Mouse (Mus musculus): ENCODE measurements around the gene Slc26a1. TPM values are rescaled to one million over a fixed set of nuclear protein-coding genes. Genes with fewer than 3 reads are reported as not detected.

The Slc26a1 gene
- polyA plus RNA-seq, 1 experiment from 2014 or later = 3.6 TPM

DNA sequence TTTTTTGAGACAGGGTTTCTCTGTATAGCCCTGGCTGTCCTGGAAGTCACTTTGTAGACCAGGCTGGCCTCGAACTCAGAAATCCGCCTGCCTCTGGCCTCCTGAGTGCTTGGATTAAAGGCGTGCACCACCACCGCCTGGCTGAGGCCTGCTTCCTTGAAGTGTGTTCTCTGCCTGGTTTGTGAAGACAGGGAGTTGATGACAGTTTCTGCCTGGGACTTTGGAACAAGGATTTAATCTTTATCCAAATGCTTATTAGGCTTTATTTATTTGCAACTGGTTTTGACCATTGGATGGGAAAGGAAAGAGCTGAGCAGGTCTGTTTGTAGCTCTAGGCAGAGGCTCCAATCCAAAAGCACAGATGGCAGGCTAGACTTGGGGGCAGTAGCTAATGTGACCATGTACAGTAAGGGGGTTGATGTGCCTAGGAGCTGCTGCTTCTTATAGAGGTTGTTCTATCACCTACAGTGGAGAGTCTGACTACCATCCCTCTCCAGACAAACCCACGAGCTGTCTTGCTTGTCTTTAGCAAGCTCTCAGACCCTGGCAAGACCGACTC, 3.0 kb upstream of the Slc26a1 start:
- Histone ChIP-seq H3K27ac (replicated peaks; ENCODE audit: low read depth, low read length) (0 out of 2 replicates have a peak overlapping the region, but pooled peaks have one; percentile 89), H3K9ac (replicated peaks; ENCODE audit: low read length) (no peak overlapping the region)
- WGBS = 88% methylated on average over 6 of the region's 6 CpGs

DNA sequence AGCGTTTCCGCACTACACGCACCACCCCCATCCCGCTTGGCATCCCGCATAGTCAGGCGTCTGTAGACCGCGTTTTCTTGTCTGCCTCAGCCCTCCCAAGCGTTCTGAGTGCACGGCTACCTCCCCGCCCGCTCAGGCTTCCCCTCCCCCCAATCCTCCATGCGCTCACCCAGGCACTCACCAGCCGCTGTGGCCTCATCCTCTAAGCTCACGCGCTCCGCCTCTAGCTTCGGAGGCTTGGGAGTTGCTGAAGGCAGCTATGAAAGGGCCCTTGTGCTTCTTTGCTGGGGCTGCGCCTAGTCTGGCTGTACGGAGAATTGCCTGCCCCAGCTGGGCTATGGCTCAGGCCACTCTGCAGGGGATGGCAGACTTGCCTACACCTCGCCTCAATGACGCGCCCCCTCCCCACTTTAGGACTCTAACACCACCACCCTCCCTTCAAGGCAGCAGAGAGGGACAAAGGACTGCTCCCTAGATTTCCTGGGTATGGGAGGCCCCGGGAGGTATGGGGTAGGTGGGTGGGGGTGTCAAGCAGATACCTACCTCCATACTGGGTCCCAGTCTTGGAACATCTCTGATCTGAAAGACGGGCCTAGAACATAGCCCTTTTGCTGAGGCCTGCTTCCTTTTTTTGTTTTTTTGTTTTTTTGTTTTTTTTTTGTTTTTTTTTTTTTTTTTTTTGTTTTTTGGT, 2.4 kb upstream of the Slc26a1 start:
- Histone ChIP-seq H3K27ac (replicated peaks; ENCODE audit: low read depth, low read length) (peak overlapping the region; percentile 89), H3K9me3 (ENCODE audit: control insufficient read depth, low read length) (no peaks in the 10 kb centered on the region), H3K36me3 (ENCODE audit: control insufficient read depth, insufficient read depth, low read length) (no peaks in the 10 kb centered on the region), H3K4me3 (replicated peaks; ENCODE audit: low read depth, low read length) (peak overlapping the region; percentile 34), H3K27me3 (ENCODE audit: control insufficient read depth, insufficient read depth, low read length) (no peaks in the 10 kb centered on the region), H3K4me2 (ENCODE audit: low read length) (peak overlapping the region; percentile 57), H3K9ac (replicated peaks; ENCODE audit: low read length) (peak overlapping the region; percentile 46), H3K4me1 (ENCODE audit: control insufficient read depth, insufficient read depth, low read length) (peaks cover 17% of the 10 kb centered on the region; the same call in 1 of the 2 replicates)
- WGBS = 2% methylated on average over 25 of the region's 25 CpGs
- peak; percentile 90 for DNase-seq
- peak; percentile 86 for ATAC-seq (ENCODE audit: low FRiP score, low TSS enrichment)

More for the DNA sequence above, 3.0 kb upstream of the Slc26a1 start:
- H3K4me1 ChIP-seq (ENCODE audit: control insufficient read depth, insufficient read depth, low read length) = peaks cover 17% of the 10 kb centered on the region; the same call in 1 of the 2 replicates
- no peak overlapping the region; the same call in 1 of the 2 replicates for H3K4me2 ChIP-seq (ENCODE audit: low read length)
- DNase-seq = no peak
- no peaks in the 10 kb centered on the region for H3K9me3 ChIP-seq (ENCODE audit: control insufficient read depth, low read length)
- no peaks in the 10 kb centered on the region for H3K36me3 ChIP-seq (ENCODE audit: control insufficient read depth, insufficient read depth, low read length)
- no peaks in the 10 kb centered on the region for H3K27me3 ChIP-seq (ENCODE audit: control insufficient read depth, insufficient read depth, low read length)
- ATAC-seq (ENCODE audit: low FRiP score, low TSS enrichment) = no peak
- no peak overlapping the region for H3K4me3 ChIP-seq (replicated peaks; ENCODE audit: low read depth, low read length)

DNA sequence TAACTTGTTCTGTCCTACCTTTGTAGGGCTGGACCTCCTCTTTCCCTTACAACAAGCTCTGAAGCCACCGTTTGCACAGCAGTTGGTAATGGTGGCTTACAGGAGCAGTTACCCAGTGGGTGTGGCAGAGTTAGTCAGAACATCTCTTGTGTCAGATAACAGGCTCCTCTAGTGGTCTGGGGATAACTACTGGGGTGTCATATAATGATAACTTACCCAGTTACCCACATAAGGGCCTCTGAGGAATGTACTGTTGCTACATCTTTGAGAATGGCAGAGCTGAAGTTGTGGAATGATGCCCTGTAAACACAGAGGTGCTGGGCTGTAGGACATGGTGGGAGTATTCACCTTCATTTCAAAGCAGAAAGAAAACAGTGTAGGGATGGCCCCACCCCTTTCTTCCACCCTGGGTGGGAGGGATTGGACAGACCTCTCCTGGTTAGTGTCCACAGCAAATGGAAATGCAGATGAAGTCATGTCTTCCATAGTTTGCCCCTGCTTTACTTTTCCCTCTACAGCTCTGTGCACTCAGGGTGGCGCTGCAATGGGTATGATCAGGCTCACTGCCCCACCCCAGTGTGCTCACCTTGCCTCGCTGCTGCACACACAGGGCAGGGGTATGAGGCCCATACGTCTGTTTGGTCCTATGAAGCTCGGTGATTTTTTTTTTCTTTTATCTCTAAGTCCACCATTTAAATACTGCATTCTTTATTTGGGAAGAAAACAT, 1.6 kb upstream of the Slc26a1 start:
- Histone ChIP-seq H3K9ac (replicated peaks; ENCODE audit: low read length) (peak overlapping the region; percentile 46), H3K4me3 (replicated peaks; ENCODE audit: low read depth, low read length) (peak overlapping the region; percentile 34), H3K27ac (replicated peaks; ENCODE audit: low read depth, low read length) (peak overlapping the region; percentile 89), H3K9me3 (ENCODE audit: control insufficient read depth, low read length) (no peaks in the 10 kb centered on the region), H3K4me1 (ENCODE audit: control insufficient read depth, insufficient read depth, low read length) (peaks cover 17% of the 10 kb centered on the region; the same call in 1 of the 2 replicates), H3K36me3 (ENCODE audit: control insufficient read depth, insufficient read depth, low read length) (peaks cover 5% of the 10 kb centered on the region; the same call in 1 of the 2 replicates), H3K4me2 (ENCODE audit: low read length) (peak overlapping the region; percentile 57), H3K27me3 (ENCODE audit: control insufficient read depth, insufficient read depth, low read length) (no peaks in the 10 kb centered on the region)
- 12% methylated on average over 5 of the region's 5 CpGs for WGBS
- ATAC-seq (ENCODE audit: low FRiP score, low TSS enrichment) = peak; percentile 50; the same call in 1 of the 2 replicates
- no peak for DNase-seq

DNA sequence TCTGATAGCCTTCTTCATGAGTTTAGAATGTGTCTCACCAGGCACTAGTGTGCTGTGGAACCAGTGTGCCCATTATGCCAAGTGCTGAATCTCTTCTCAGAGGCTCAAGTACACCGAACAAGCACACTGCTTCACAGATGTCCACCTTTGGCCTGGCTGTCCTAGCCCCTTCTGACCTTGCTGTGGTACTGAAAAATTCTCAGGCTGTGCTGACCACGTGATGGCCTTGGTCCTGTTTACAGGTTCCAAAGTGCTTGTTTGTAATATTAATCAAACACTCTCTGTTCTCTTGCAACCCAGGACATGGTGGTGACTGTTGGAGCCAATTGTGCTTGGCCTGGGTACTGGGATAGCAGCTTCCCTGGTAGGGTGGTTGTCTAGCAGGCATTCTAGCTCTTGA, 745 bp downstream of the Slc26a1 start:
- Histone ChIP-seq H3K9me3 (ENCODE audit: control insufficient read depth, low read length) (no peaks in the 10 kb centered on the region), H3K4me2 (ENCODE audit: low read length) (no peak overlapping the region), H3K27me3 (ENCODE audit: control insufficient read depth, insufficient read depth, low read length) (no peaks in the 10 kb centered on the region), H3K4me3 (replicated peaks; ENCODE audit: low read depth, low read length) (no peak overlapping the region), H3K27ac (replicated peaks; ENCODE audit: low read depth, low read length) (no peak overlapping the region), H3K36me3 (ENCODE audit: control insufficient read depth, insufficient read depth, low read length) (peaks cover 10% of the 10 kb centered on the region; the same call in 1 of the 2 replicates), H3K9ac (replicated peaks; ENCODE audit: low read length) (no peak overlapping the region), H3K4me1 (ENCODE audit: control insufficient read depth, insufficient read depth, low read length) (peaks cover 24% of the 10 kb centered on the region)
- no peak for ATAC-seq (ENCODE audit: low FRiP score, low TSS enrichment)
- DNase-seq = no peak
- 86% methylated on average over 2 of the region's 2 CpGs for WGBS

GRCm38 (mm10) chr5:108671757-108672156, 3.6 kb downstream of the Slc26a1 start:
- WGBS = 94% methylated on average over 12 of the region's 12 CpGs
- H3K9me3 ChIP-seq (ENCODE audit: control insufficient read depth, low read length) = no peaks in the 10 kb centered on the region
- peaks cover 10% of the 10 kb centered on the region; the same call in 1 of the 2 replicates for H3K36me3 ChIP-seq (ENCODE audit: control insufficient read depth, insufficient read depth, low read length)
- no peak overlapping the region for H3K9ac ChIP-seq (replicated peaks; ENCODE audit: low read length)
- ATAC-seq (ENCODE audit: low FRiP score, low TSS enrichment) (no peak), DNase-seq (no peak)
- H3K27ac ChIP-seq (replicated peaks; ENCODE audit: low read depth, low read length) = no peak overlapping the region
- H3K4me3 ChIP-seq (replicated peaks; ENCODE audit: low read depth, low read length) = no peak overlapping the region
- no peak overlapping the region for H3K4me2 ChIP-seq (ENCODE audit: low read length)
- H3K27me3 ChIP-seq (ENCODE audit: control insufficient read depth, insufficient read depth, low read length) = no peaks in the 10 kb centered on the region
- peaks cover 19% of the 10 kb centered on the region for H3K4me1 ChIP-seq (ENCODE audit: control insufficient read depth, insufficient read depth, low read length)

GRCm38 (mm10) chr5:108670785-108671184, 4.6 kb downstream of the Slc26a1 start:
- H3K9ac ChIP-seq (replicated peaks; ENCODE audit: low read length) = no peak overlapping the region
- H3K36me3 ChIP-seq (ENCODE audit: control insufficient read depth, insufficient read depth, low read length) = peaks cover 10% of the 10 kb centered on the region; the same call in 1 of the 2 replicates
- H3K4me1 ChIP-seq (ENCODE audit: control insufficient read depth, insufficient read depth, low read length) = peaks cover 17% of the 10 kb centered on the region
- no peaks in the 10 kb centered on the region for H3K9me3 ChIP-seq (ENCODE audit: control insufficient read depth, low read length)
- no peaks in the 10 kb centered on the region for H3K27me3 ChIP-seq (ENCODE audit: control insufficient read depth, insufficient read depth, low read length)
- no peak overlapping the region for H3K4me3 ChIP-seq (replicated peaks; ENCODE audit: low read depth, low read length)
- no peak for ATAC-seq (ENCODE audit: low FRiP score, low TSS enrichment)
- no peak overlapping the region for H3K4me2 ChIP-seq (ENCODE audit: low read length)
- DNase-seq = peak; percentile 47
- no peak overlapping the region for H3K27ac ChIP-seq (replicated peaks; ENCODE audit: low read depth, low read length)

DNA sequence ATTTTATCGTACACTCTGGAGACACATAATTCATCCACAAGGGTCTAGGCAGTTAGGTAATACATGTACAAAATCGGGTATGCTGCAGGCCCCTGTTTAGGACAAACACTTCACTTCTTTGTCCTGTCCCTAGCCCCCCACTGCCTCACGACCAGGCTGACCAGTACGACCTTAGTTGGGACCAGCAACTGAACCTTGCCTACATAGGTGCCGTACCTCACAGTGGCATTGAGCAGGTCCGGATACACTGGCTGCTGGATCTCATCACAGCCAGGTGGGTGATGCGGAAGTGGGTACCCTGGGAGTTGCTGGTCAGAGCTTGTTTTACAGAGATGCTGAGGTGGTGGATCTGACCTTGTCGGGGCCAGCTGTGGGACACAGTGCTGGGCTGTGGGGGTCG, 5.4 kb downstream of the Slc26a1 start:
- Histone ChIP-seq H3K27ac (replicated peaks; ENCODE audit: low read depth, low read length) (0 out of 2 replicates have a peak overlapping the region, but pooled peaks have one; percentile 88), H3K36me3 (ENCODE audit: control insufficient read depth, insufficient read depth, low read length) (peaks cover 10% of the 10 kb centered on the region; the same call in 1 of the 2 replicates), H3K4me3 (replicated peaks; ENCODE audit: low read depth, low read length) (no peak overlapping the region; the same call in 1 of the 2 replicates), H3K9ac (replicated peaks; ENCODE audit: low read length) (no peak overlapping the region; the same call in 1 of the 2 replicates), H3K27me3 (ENCODE audit: control insufficient read depth, insufficient read depth, low read length) (no peaks in the 10 kb centered on the region), H3K9me3 (ENCODE audit: control insufficient read depth, low read length) (no peaks in the 10 kb centered on the region), H3K4me1 (ENCODE audit: control insufficient read depth, insufficient read depth, low read length) (peaks cover 17% of the 10 kb centered on the region), H3K4me2 (ENCODE audit: low read length) (peak overlapping the region; percentile 85)
- ATAC-seq (ENCODE audit: low FRiP score, low TSS enrichment) (no peak), DNase-seq (no peak)
- WGBS = 86% methylated on average over 9 of the region's 9 CpGs

DNA sequence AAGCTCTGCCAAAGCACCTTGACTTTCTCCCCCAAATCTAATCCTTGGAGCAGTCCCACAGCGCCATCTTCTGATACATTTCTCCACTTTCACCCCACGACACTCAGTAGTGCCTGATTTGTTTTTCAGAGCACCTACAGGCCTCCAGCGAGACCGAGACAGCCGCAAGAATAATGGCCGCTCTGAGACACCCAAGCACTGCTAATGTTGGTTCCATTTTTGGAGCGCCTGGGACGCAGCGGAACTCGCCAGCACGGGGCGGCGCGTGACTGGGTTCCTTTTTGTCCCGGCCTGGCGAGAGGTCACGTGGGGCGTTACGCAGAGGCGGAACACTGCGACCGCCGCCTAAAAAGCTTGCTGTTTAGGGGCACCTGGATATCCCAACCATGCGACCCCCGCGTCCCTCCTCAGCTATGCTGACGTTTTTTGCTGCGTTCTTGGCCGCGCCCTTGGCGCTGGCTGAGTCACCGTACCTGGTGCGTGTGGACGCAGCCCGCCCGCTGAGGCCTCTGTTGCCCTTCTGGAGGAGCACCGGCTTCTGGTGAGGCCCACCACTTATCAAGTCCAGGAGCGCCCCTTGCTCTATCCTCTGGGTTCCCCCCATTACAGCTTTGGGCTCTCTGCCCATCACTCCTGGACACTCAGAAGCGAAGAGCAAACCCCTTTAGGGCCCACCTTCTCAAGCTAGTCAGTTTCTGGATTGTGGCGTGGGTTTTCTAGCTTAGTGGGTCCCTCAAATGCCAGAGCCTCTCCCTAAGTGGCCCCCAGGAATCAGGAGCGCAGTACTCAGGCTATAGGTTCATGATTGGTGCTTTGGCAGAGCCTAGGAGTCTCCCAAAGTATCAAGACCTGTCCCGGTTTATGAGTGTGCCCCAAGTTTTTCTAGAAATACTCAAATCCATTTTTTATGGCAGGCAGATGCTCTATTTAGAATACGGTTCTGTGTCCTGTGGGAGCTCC, 6.1 kb downstream of the Slc26a1 start, which contains the start of gene Dgkq:
TSS of gene Dgkq (minus strand) at position 696 of the 960 bp plus-strand sequence.
- peak within 1 kb of the TSS; percentile 88 for H3K27ac ChIP-seq (replicated peaks; ENCODE audit: low read depth, low read length)
- H3K4me1 ChIP-seq (ENCODE audit: control insufficient read depth, insufficient read depth, low read length) = peaks cover 17% of the 10 kb centered on the region
- H3K36me3 ChIP-seq (ENCODE audit: control insufficient read depth, insufficient read depth, low read length) = peaks cover 10% of the 10 kb centered on the region; the same call in 1 of the 2 replicates
- WGBS = 7% methylated on average over 43 of the region's 43 CpGs
- peak within 1 kb of the TSS; percentile 85 for H3K4me2 ChIP-seq (ENCODE audit: low read length)
- peak; percentile 82 for ATAC-seq (ENCODE audit: low FRiP score, low TSS enrichment)
- peak within 1 kb of the TSS; percentile 56 for H3K4me3 ChIP-seq (replicated peaks; ENCODE audit: low read depth, low read length)
- no peaks in the 10 kb centered on the region for H3K27me3 ChIP-seq (ENCODE audit: control insufficient read depth, insufficient read depth, low read length)
- DNase-seq = peak; percentile 90
- peak within 1 kb of the TSS; percentile 65 for H3K9ac ChIP-seq (replicated peaks; ENCODE audit: low read length)
- H3K9me3 ChIP-seq (ENCODE audit: control insufficient read depth, low read length) = no peaks in the 10 kb centered on the region
